In the genomic region with DNA sequence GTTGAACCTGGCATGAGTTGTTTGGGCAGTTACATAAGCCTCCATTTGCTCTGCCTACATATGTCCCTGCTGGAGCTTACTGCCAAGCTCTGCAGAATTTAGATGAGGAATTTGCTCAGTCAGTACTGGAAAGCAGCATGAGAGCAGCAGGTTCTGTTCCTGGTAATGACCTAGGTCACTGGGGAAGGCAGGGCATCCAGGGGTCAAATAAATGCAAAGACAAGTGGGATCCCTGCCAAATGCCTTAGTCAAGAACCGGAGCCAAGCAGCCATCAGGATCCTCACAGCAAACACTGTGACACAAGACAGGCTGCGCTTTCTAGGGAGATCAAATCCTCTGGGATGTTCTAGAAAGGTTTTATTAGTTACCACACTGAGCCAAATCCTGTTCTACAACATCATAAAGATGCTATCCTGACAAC, we compare ENCODE assay signal across 8 mouse cellular contexts.
DNase-seq lines count a peak whose midpoint lies in the region; ATAC-seq lines count a peak whose summit lies in the region.

No protein-coding gene starts in this region.

- no peak overlapping the region for H3K9ac ChIP-seq in hindbrain, embryonic 14.5 days

- peak overlapping the region; percentile 32; the same call in 1 of the 2 replicates for H3K27ac ChIP-seq in hindbrain, embryonic 14.5 days

- H3K4me3 ChIP-seq in hindbrain, embryonic 14.5 days (replicated peaks; ENCODE audit: low read length), result no peak overlapping the region

- no peaks in the 10 kb centered on the region for H3K9me3 ChIP-seq in hindbrain, embryonic 14.5 days (ENCODE audit: control insufficient read depth, low read length)

- H3K4me1 ChIP-seq in hindbrain, embryonic 14.5 days (replicated peaks; ENCODE audit: control insufficient read depth, insufficient read depth, low read length), result peaks cover 8% of the 10 kb centered on the region

- H3K36me3 ChIP-seq in hindbrain, embryonic 14.5 days (replicated peaks; ENCODE audit: control insufficient read depth, insufficient read depth), result no peaks in the 10 kb centered on the region

- peak; percentile 10 for DNase-seq in adrenal gland, postnatal 10 days
- DNase-seq in adrenal gland, adult 8-10 months, result no peak
- DNase-seq in brain, adult 2 months (ENCODE audit: low read depth, low spot score), result peak; percentile 95
- peak; percentile 39 for DNase-seq in hindbrain, embryonic 14.5 days (ENCODE audit: low spot score)
- peak; percentile 32 for DNase-seq in left cerebral cortex, adult 11 months (ENCODE audit: low spot score)
- peak; percentile 70 for DNase-seq in retina, postnatal 1 day
- DNase-seq in spleen, postnatal 36 days (ENCODE audit: low spot score in 2 of 2), result no peak
- no peak for DNase-seq in adipocyte (ENCODE audit: low spot score)

- WGBS in hindbrain, embryonic 14.5 days, result 29% methylated on average over 2 of the region's 2 CpGs

- H3K4me2 ChIP-seq in hindbrain, embryonic 14.5 days (replicated peaks), result no peak overlapping the region

- ATAC-seq in hindbrain, embryonic 14.5 days (ENCODE audit: low FRiP score), result peak; percentile 73; the same call in 1 of the 2 replicates

- no peaks in the 10 kb centered on the region for H3K27me3 ChIP-seq in hindbrain, embryonic 14.5 days (ENCODE audit: control insufficient read depth, insufficient read depth, low read length)

Comparison
In these comparisons a context has a peak if more than half of its experiments do, and no peak if none do; other contexts are left out.
1. DNase-seq: peak in adrenal gland, postnatal 10 days (single experiment), brain, adult 2 months (single experiment), hindbrain, embryonic 14.5 days (single experiment), left cerebral cortex, adult 11 months (single experiment) and retina, postnatal 1 day (single experiment); none in adrenal gland, adult 8-10 months (single experiment), spleen, postnatal 36 days (0 of 2) and adipocyte (single experiment).